Mouse (Mus musculus) erythroblast, adult 5-6 weeks (primary cell): ENCODE results near the gene D630039A03Rik. TPM values are rescaled to one million over a fixed set of nuclear protein-coding genes. Genes with fewer than 3 reads are reported as not detected.

Experiments used
- total RNA-seq, 2 experiments: library from RNA; stranded (forward) in 1 of 2; stranded (reverse) in 1 of 2; fragments of 150-400 nt in 1 of 2; fragments of 200-764, 138-1000 nt in 1 of 2; gene quantifications; 2 replicates each; pipeline versions ENCODE4 v1.2.3 to v1.2.4; 2015 to 2017; ENCODE audit warnings: low replicate concordance in 2 of 2

Gene D630039A03Rik
- total RNA-seq, 2 experiments from 2014 or later, result 0.51 TPM; not detected in 1

Other genes starting within 250 kb of the D630039A03Rik start
- gene Akap2, start 198.6 kb downstream of the D630039A03Rik start, total RNA-seq (2015; ENCODE audit: low replicate concordance), result 0.21 TPM in 1 of 2 replicates, not detected in the other
- gene Akap2, start 198.6 kb downstream of the D630039A03Rik start, total RNA-seq (2017; ENCODE audit: low replicate concordance), result 0.14 TPM in 1 of 2 replicates, not detected in the other
- 135 and 150 TPM in 2 replicates for gene Txn1, start 40.1 kb upstream of the D630039A03Rik start, total RNA-seq (2015; ENCODE audit: low replicate concordance)
- 38.0 and 69.0 TPM in 2 replicates for gene Txn1, start 40.1 kb upstream of the D630039A03Rik start, total RNA-seq (2017; ENCODE audit: low replicate concordance)
- gene Txndc8, start 92.8 kb upstream of the D630039A03Rik start, total RNA-seq (2015; ENCODE audit: low replicate concordance), result not detected in 2 replicates
- gene Txndc8, start 92.8 kb upstream of the D630039A03Rik start, total RNA-seq (2017; ENCODE audit: low replicate concordance), result not detected in 2 replicates